Mouse (Mus musculus) heart, postnatal 10 days (tissue): ENCODE results near the gene Trpv5. TPM values are rescaled to one million over a fixed set of nuclear protein-coding genes. Genes with fewer than 3 reads are reported as not detected.

Experiments used
- DNase-seq, 2 experiments: peaks; one replicate each; pipeline ENCODE4 v3.0.0; 2021
- intact Hi-C: fragments of 180-260 bp; cut with DNase I; formaldehyde crosslinking; loops from one replicate; pipeline ENCODE4 v1.15.1; 2025
- total RNA-seq, 2 experiments: library from RNA; stranded (reverse); gene quantifications; 2 replicates each; pipeline ENCODE4 v1.2.3; 2021

The Trpv5 gene
- total RNA-seq = not detected

DNA sequence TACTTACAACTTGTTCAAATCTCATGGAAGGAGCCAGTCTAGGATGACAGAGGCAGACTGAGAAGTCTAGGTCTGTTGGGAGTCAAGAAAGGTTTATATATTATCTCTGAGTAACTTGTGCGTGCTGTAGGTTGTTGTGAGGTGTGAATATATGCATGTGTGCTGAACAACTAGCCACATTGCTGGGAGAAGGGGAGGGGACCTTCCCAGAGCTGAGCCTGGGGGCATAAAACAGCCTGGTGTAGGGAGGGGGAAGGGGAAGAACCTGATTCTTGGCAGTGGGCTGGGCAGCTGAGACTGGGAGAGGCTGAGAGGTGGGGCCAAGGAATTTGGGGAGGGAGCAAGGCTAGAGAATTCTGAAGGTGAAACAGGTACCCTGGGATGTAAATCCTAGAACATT, at the start of gene Trpv5:
Gene Trpv5 (minus strand): TSS at position 101 of the 400 bp plus-strand sequence.
- intact Hi-C loops = no loop called here
- no peak for DNase-seq

DNA sequence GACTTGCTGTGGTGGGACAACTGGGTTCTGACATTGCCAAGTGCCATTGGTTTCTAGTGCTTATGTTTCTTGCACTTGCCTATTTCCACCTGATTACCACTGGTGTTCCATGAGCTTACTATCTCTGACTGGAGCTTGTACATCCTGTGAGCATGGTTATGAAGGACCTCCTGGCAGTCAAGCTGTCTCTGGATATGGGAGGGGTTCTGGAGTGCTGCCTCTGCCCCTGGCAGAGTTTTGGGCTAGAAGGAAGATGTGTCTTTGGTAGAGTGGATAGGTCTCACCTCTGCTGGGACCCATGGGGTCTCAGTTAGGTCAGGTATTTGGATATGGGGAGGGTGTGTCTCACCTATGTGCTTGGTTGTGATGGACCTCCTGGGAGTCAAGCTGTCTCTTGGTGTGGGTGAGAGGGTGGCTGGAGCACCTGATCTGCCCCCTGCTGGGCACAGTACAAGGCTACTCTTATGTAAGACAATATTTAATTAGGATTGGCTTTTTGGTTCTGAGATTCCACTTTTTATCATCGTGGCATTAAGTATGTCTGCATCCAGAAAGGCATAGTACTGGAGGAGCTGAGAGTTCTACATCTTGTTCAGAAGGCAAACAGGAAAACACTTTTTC, 47.5 kb upstream of the Trpv5 start:
- intact Hi-C loops = no loop called here
- DNase-seq = no peak

DNA sequence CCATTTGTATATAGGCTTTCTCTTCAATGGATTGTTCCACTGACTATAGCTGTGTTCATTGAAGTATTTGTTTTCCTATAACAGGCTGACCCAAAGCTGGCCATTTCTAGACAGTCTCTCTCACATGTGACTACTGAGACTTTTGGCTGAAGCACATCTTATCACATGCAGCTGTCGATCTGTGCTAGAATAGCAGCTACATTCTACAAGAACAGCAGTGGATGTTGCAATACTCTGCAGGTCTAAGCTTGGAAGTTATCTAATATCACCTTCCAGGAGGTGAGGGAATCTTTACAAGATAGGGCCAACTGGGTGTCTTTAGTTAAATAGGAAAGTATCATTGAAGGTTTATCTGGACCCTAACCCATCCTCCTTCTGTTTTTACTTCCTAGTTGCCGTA, 40.9 kb upstream of the Trpv5 start:
- intact Hi-C loops = no loop called here

DNA sequence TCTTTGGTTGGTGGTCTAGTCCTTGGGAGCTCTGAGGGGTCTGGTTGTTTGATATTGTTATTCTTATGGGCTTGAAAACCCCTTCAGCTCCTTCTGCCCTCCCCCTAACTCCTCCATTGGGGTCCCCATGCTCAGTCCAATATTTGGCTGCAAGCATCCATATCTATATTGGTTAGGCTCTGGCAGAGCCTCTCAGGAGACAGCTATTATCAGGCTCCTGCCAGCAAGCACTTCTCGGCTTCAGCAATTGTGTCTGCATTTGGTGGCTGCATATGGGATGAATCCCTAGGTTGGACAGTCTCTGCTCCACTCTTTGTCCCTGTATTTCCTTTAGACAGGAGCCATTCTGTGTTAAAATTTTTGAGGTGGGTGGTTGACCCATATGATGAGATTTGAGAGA, 29.7 kb upstream of the Trpv5 start:
- intact Hi-C loops = no loop called here
- no peak for DNase-seq

More for the DNA sequence above, 40.9 kb upstream of the Trpv5 start:
- DNase-seq = no peak

DNA sequence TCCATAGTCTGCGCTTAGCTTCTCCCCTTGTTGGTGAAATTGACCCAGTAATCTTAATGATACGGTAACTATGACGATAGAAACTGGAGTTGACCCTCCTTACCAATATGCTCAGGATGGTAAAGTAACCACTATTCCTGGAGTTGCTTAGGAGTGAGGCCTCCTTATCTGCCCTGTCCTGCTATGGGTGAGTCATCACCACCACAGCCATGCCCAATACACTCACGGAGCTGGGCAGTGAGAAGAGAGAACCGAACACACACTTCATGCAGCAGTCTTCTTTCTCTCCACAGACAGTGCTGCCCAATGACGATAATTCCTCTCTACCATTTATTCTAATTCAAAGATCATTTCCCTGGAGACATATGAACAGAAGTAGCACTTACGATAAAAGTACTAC, 25.7 kb upstream of the Trpv5 start:
- intact Hi-C loops = no loop called here
- DNase-seq = no peak

DNA sequence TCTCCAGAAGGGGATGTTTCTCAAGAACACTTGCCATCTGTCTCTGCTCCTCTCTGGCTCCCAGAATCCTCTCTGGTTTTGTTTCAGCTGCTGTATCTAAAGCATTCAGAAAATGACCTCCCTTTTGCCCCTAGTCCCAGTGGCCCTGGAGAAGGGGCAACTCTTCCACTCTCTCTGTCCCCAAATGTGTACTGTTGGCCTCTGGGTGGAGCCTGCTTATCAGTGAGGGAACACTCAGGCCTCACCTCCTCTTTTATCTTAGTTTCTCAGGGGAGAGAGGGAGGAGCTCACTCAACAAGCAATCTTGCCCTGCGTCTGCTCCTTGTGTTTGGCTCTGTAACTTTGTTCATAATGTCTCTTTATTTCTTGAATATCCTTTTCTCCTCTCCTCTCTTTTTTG, 23.6 kb upstream of the Trpv5 start, which contains the start of gene Kel:
Gene Kel (minus strand): TSS at position 217 of the 400 bp plus-strand sequence.
- no peak for DNase-seq
- intact Hi-C loops = no loop called here

DNA sequence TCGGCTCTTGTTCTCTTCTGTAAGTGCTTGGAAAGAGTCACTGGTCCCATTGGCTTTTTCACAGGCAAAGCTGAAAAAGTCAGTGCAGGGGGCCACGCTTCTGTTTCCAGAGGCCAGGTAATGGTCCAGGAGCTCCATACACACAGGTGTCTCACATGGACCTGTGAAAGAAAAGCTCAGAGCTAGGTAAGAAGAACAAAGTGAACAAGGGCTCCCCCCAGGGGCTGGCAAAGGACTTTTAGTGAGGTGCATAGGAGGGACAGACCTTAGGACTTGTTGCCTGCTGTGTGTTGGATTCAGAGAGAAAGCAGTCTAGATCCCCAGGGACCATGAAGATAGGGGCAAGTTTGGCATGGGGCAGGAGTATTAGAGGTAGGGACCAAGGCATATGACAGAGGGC, 22.4 kb upstream of the Trpv5 start:
- no peak for DNase-seq
- intact Hi-C loops = no loop called here

DNA sequence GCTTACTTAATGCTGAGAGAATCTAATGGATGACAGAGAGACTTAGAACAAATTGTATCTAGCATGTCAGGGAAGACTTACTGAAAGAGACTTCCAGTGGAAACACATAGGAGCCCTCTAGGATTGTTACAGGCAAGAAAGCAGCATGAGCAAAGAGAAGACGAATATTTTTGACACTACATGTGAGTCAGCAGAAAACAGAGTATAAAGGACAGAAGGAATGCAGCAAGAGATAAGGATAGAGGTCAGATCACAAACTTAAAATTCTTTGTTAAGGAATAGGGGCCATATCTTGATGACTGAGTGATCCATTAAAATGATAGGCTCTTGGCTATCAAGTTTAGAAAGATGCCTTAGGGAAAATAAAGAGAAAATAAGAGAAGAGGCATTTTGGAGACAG, 20.7 kb upstream of the Trpv5 start:
- intact Hi-C loops = no loop called here
- no peak for DNase-seq

DNA sequence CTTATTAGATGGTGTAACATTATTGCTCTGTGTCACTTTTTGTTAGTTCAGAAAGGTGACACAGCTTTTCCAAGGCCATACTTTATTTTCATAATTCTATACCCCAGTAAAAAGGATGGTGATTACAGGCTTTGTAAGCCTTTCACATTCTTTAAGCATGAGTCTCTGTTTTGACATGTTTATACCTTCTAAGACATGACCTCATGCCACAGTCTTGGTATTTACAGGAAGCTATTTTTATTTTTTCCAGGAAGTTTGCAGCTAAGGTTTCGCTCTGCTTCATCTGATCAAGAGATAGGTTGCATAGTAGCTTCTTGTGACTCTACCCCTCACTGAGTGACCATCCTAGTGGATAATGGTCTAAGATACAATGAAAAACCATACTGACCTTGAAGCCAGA, 13.8 kb upstream of the Trpv5 start:
- intact Hi-C loops = no loop called here

DNA sequence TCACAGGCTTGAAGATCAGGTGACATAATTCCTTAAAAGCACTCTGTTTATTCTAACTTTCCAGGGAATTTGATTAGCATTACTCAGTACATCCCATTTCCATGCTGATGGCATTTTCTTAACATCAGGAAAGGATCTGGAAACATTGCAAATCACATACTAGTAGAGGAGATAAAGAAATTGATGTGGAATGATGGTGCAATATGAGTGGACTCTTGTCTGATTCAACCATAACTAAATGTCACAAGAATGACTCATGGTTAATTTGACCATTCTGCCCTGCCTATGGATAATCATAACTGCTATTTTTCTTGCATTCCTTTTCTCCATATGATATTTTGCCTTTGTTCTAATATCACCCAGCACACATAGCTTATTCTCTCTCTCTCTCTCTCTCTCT, 11.6 kb upstream of the Trpv5 start:
- DNase-seq = no peak
- intact Hi-C loops = no loop called here

More for the DNA sequence above, 13.8 kb upstream of the Trpv5 start:
- DNase-seq = no peak

DNA sequence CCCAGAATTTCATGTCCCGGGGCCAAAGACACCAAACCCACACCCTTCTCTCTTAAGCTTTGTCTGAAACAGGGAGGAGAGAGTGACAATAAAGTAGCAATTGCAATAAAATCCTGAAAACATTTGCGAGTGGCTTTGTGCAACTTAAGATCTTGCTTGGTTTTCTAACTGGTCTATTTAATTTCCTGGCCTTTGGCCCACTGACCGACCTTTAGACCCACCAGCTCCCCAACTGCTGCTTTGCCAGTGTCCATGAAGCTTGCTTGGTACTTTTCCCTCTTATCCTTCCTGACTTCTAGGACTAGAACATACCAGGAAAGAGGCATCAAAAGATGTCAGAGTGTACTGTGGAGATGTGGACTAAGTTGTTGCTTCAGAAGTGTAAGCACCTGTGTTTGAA, 5.0 kb upstream of the Trpv5 start:
- DNase-seq = no peak
- intact Hi-C loops = no loop called here

DNA sequence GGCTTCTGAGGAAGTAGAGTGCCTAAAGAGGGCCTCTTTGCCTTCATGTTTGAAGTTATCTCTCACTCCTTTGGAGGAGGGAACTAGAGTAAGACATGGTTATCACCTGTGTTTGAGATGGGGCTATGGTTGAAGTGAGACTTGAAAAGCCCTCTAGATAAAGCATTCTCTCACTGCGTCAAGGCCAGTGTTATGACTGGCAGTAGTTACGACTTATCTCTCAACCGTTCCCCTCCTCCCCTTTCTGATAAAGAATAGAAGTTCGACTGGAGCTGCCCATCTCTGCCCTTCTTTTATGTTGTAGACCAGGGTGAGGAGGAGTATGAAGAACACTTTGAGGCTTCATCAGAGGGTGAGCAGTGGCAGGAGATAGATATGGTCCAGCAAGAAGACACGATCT, 4.3 kb upstream of the Trpv5 start:
- intact Hi-C loops = no loop called here
- DNase-seq = no peak

DNA sequence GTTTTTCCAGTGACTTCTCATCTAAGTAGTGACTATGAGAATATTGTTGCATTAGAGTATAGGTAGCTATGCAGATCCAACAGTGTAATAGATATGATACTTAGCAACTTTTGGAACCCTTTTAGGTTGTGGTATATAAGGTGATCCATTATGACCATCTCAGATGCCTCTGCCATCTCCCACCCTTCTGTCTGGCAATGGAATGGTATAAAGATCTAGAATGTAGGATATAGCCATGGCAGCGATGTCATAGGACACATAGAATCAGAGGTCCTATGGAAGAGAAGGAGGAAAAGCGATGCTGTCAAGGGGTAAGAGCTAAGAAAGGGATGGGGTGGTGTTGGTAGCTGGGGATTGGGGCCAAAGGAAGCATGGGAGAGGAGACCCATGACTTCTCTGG, 3.6 kb upstream of the Trpv5 start, which contains the start of gene Llcfc1:
Gene Llcfc1 (plus strand): TSS at position 301 of the 400 bp plus-strand sequence.
- intact Hi-C loops = no loop called here

DNA sequence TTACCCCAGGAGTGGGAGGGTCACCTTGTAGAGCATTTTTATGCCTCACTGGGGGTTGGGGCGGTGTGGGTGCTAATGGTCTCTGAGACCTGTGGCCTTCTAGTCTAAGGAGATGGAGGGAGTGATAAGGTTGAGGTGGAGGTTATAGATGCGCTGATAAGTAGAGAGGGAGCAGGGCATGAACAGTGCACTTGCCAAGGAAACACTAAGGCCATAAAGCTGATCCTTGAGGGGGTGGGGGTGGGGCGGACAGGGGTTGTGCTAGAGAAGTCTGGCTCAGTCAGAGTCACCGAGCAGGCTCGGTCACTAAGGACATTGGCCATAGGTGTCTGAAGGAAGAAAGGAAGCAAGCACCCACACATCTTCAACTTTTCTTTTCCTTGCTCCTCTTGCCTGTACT, 1.1 kb upstream of the Trpv5 start:
- intact Hi-C loops = no loop called here
- DNase-seq = no peak

More for the DNA sequence above, 3.6 kb upstream of the Trpv5 start, which contains the start of gene Llcfc1:
- no peak for DNase-seq

DNA sequence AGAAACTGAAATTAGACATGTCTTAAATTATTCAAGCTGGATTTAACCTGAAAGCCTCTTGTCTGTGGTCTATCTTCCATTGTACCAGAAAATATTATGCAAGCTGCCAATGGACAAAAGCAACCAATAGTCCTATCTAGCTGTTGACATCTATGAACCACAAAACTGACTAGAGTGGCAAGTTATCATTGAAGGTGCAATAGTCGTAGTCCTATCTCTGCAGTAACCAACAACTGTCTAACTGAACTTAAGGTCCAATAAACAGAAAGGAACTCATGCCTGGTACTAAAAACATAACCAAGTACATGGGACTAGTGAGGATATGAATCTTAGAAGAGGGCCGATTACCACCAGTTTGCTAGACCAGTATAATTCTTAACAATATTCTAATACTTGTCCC, 4.0 kb downstream of the Trpv5 start:
- no peak for DNase-seq
- intact Hi-C loops = no loop called here

DNA sequence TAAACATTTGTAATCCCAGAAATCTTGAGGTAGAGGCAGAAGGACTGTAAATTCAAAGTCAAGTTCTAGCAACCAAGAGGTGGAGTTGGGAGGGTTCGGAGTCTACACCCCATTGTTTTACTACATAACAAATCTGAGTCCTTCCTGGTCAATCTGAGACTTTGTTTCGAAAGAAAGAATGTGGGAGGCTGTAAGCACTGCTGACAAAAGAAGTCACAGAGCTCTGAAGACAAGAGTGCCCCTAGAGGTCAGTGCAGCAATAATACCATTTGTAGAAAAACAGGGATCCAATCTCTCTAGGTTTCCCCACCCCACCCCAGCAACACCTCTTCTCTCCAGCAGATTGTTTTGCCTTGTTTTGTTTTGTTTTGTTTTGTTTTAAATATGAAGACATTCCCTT, 18.2 kb downstream of the Trpv5 start:
- intact Hi-C loops = no loop called here
- peak in 1 of 2 experiments; percentile 5 for DNase-seq

DNA sequence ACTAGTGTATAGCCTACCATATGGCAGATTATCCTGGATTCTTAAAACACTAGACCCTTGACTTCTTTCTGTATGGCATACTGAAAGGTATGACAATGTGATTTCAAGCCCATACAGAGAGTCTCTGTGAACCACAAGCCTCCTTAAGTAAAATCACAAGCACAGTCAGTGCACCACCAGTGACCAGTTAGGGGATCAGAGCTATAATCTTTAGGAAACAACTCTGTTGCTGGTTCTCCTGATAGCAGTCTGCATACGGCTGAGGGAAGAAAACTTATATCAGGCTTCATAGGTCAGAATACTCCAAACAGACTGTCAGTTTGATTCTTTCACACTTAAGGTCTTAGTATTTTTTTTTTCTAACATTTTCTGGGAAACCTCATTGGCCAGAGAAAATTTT, 22.1 kb downstream of the Trpv5 start:
- DNase-seq = no peak

DNA sequence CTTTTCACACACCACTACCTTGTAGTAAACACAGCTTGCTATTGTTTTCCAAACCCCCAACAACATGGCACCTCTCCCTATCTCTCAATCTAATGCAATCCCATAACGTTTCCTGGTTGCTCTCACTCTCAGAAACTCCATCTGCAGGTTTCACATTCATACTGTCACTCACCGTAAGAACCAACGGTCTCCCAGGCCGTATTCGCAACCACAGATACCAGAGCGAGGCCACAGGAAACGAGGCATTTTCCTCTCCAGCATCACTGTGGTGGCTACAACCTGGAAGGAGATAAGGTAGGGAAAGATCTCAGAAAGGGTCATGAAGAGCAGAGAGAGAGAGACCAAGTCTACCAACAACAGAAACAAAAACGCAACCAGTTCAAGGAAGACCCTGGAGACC, 25.9 kb downstream of the Trpv5 start:
- DNase-seq = no peak
- intact Hi-C loops = no loop called here

More for the DNA sequence above, 22.1 kb downstream of the Trpv5 start:
- intact Hi-C loops = no loop called here

DNA sequence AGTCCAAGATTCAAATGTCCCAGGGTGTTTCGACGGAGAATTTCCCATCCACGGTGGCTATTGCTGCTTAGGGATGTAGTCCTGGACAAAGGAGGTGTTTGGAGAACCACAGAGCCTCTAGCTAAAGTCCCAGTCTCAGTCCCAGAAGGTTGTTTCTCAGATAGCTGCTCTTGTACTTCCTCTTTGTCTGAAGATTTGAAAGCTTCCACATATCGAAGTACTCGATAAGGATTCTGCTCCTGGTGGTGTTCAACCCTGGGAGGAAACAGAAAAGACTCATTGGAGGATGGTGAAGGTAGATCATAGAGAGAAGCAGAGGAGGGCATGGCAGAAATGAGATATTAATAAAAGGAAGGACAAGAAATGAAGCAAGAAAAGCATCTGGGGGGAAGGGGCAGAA, 27.4 kb downstream of the Trpv5 start:
- no peak for DNase-seq
- intact Hi-C loops = no loop called here

DNA sequence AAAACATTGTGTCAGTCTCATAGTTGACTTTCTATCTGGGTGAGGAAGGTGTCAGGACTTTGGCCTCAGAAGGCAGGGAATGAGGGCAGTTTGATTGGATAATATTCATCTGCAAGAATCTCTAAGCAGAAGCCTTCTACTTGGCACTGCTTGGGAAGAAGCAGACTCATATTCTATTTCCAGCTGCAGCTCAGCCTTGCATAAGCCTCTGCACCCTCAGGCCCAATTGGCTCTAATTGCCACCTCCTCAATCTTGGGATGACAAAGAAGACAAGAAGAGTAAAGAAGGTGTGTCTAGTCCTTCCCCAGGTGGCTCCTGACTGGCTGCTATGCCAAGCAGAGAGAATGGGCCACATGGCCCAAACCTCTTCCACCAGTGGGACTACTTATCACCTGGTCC, 33.9 kb downstream of the Trpv5 start:
- intact Hi-C loops = no loop called here
- DNase-seq = no peak

DNA sequence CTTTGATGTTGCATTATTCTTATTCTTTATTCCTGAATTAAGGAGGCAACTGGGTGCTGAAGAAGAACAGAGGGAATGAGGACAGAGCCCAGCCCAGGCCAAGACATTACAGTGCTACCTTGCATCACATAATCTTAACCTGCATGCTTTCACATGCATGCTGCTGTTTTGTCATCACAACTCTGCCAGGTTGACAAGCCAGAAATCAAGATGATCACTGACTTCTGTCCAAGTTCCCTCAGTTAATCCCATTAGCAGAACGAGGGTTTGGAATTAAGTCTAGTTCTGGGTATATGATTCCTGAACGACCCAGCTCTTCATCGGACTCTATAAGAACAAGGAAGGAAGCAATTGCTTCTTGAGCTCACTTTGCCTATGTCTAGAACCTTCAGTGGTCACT, 34.3 kb downstream of the Trpv5 start:
- intact Hi-C loops = no loop called here
- no peak for DNase-seq

DNA sequence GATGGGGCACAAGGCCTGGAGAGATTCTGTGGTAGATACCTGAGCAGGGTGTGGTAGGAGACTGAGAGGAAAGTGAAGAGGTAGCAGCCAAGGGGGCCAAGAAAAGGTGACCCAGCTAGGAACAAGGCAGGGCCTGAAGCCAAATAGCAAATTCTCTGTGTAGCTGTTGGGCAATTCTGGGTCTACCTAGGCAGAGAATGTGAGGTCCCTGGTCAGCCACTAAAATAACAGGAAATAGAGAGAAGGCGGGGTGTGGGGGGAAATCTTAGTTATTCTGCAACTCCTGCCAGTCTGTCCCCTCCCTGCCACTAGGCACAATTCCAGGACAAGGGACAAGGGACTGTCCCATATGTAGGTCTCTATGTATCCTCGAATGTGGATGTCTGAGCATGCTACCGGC, 37.3 kb downstream of the Trpv5 start:
- intact Hi-C loops = no loop called here
- DNase-seq = no peak

DNA sequence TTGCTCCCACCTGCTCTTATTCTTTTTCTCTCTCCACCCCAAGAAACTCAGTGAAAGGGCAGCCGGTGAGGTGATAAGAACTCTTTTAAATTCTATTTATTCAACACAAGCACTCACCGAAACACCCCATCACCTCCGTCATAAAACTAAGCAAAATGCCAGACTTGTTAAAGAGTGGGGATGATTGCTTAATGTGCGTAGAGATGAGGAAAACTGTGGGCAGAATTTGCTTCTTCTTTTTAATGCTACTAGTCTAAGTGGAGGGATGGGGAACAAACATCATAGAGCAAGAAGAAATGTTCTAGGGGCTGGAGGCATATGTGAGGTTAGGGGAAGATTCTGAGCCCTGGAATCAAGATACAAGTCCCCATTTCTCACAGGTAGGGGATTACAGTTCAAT, 37.8 kb downstream of the Trpv5 start:
- intact Hi-C loops = no loop called here
- DNase-seq = no peak
